Mouse (Mus musculus) brown adipose tissue, adult 24 weeks (tissue): ENCODE data around the gene Gm38392. TPM values are rescaled to one million over a fixed set of nuclear protein-coding genes. Genes with fewer than 3 reads are reported as not detected.

Experiments
- H3K27ac ChIP-seq: fragments of 200-500 bp; replicated peaks from 2 replicates; pipeline ENCODE4 v1.5.1; 2012; ENCODE audit warnings: low read depth, mild to moderate bottlenecking, low read length
- H3K4me1 ChIP-seq: fragments of 200-500 bp; 2 replicates; pipeline ENCODE4 v1.6.1; 2012; ENCODE audit warnings: low read length, mixed read lengths; ENCODE audit not compliant: control insufficient read depth, insufficient read depth, insufficient read length
- H3K4me3 ChIP-seq: fragments of 200-500 bp; 2 replicates; pipeline ENCODE4 v1.5.1; 2012; ENCODE audit warnings: low read depth, mild to moderate bottlenecking, low read length, moderate library complexity; ENCODE audit not compliant: insufficient read depth
- polyA plus RNA-seq: library from polyadenylated mRNA; stranded (reverse); fragments of >200 nt; gene quantifications from 2 replicates; pipeline ENCODE4 v1.2.4, GENCODE M21; 2012; ENCODE audit not compliant: missing spikeins, insufficient read depth, insufficient read length

Gm38392 gene
- polyA plus RNA-seq, 1 experiment: not detected

- no peak overlapping the region for H3K27ac ChIP-seq
- H3K4me3 ChIP-seq: no peak overlapping the region
- H3K4me1 ChIP-seq: no peaks in the 10 kb centered on the region
These were observed 31.1 kb downstream of the Gm38392 start for GRCm38 (mm10) chr3:88255950-88256349.

- Histone ChIP-seq H3K4me1 (no peaks in the 10 kb centered on the region), H3K4me3 (peak within 1 kb of the TSS; percentile 47), H3K27ac (no peak within 1 kb of the TSS)
These were observed 32.6 kb downstream of the Gm38392 start, which contains the start of gene Rhbg for GRCm38 (mm10) chr3:88254268-88254926. Gene Rhbg, minus strand, starts transcription at chr3:88254709.

GRCm38 (mm10) chr3:88252739-88253138 is 34.3 kb downstream of the Gm38392 start:
- no peak overlapping the region for H3K4me3 ChIP-seq
- H3K27ac ChIP-seq: no peak overlapping the region
- H3K4me1 ChIP-seq: no peaks in the 10 kb centered on the region

GRCm38 (mm10) chr3:88248406-88248805 is 38.6 kb downstream of the Gm38392 start:
- H3K27ac ChIP-seq: no peak overlapping the region
- no peaks in the 10 kb centered on the region for H3K4me1 ChIP-seq
- H3K4me3 ChIP-seq: no peak overlapping the region

- H3K4me1 ChIP-seq: no peaks in the 10 kb centered on the region
- no peak overlapping the region for H3K27ac ChIP-seq
- H3K4me3 ChIP-seq: no peak overlapping the region
These were observed 39.3 kb downstream of the Gm38392 start for GRCm38 (mm10) chr3:88247666-88248065.

- H3K4me3 ChIP-seq: no peak overlapping the region
- H3K4me1 ChIP-seq: no peaks in the 10 kb centered on the region
- H3K27ac ChIP-seq: no peak overlapping the region
These were observed 41.2 kb downstream of the Gm38392 start for GRCm38 (mm10) chr3:88245811-88246210.

GRCm38 (mm10) chr3:88244071-88244470 is 42.9 kb downstream of the Gm38392 start:
- no peaks in the 10 kb centered on the region for H3K4me1 ChIP-seq
- H3K27ac ChIP-seq: no peak overlapping the region
- no peak overlapping the region for H3K4me3 ChIP-seq

- H3K4me1 ChIP-seq: no peaks in the 10 kb centered on the region
- no peak overlapping the region for H3K27ac ChIP-seq
- H3K4me3 ChIP-seq: no peak overlapping the region
These were observed 44.5 kb downstream of the Gm38392 start for GRCm38 (mm10) chr3:88242531-88242930.

GRCm38 (mm10) chr3:88241045-88241786 is 45.8 kb downstream of the Gm38392 start:
- Histone ChIP-seq H3K27ac (no peak overlapping the region), H3K4me1 (no peaks in the 10 kb centered on the region), H3K4me3 (no peak overlapping the region)

- Histone ChIP-seq H3K4me3 (no peak overlapping the region), H3K27ac (no peak overlapping the region), H3K4me1 (no peaks in the 10 kb centered on the region)
These were observed 47.6 kb downstream of the Gm38392 start for GRCm38 (mm10) chr3:88239446-88239845.

GRCm38 (mm10) chr3:88238866-88239391 is 48.1 kb downstream of the Gm38392 start:
- Histone ChIP-seq H3K4me1 (no peaks in the 10 kb centered on the region), H3K27ac (no peak overlapping the region), H3K4me3 (no peak overlapping the region)

GRCm38 (mm10) chr3:88237556-88238194 is 49.3 kb downstream of the Gm38392 start:
- Histone ChIP-seq H3K27ac (no peak overlapping the region), H3K4me3 (no peak overlapping the region), H3K4me1 (no peaks in the 10 kb centered on the region)

- Histone ChIP-seq H3K4me1 (no peaks in the 10 kb centered on the region), H3K27ac (no peak overlapping the region), H3K4me3 (no peak overlapping the region)
These were observed 49.9 kb downstream of the Gm38392 start for GRCm38 (mm10) chr3:88237161-88237555.

GRCm38 (mm10) chr3:88235616-88236015 is 51.4 kb downstream of the Gm38392 start:
- H3K27ac ChIP-seq: no peak overlapping the region
- H3K4me1 ChIP-seq: no peaks in the 10 kb centered on the region
- H3K4me3 ChIP-seq: no peak overlapping the region

- Histone ChIP-seq H3K27ac (no peak overlapping the region), H3K4me1 (no peaks in the 10 kb centered on the region), H3K4me3 (no peak overlapping the region)
These were observed 51.8 kb downstream of the Gm38392 start for GRCm38 (mm10) chr3:88235216-88235615.
